ENCODE assay signal across 34 mouse cellular contexts in the genomic region with DNA sequence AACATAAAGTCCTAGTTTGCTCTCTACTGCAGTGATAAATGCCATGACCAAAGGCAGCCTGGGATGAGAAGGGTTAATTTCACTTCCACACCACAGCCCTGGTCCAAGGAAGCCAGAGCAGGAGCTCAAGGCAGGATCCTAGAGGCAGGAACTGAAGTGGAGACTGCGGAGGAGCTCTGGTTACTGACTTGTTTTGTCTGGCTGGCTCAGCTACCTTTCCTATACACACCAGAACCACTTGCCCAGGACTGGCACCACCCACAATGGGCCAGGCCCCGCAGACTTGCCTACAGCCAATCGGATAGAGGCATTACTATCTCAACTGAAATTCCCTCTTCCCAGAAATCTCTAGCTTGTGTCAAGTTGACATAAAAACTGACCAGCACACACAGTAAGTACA.
"Had no signal": no experiment of that assay in that cellular context is flagged by ENCODE, and none has a peak within 500 bp of the region (broad histone marks: within the 10 kb centered on the region; RNA-seq: fewer than 3 reads in every experiment).

No protein-coding gene starts in this region.

- H3K4me3 ChIP-seq: heart, embryonic 10.5 days; heart, embryonic 13.5 days; heart, embryonic 15.5 days; hindbrain, embryonic 10.5 days; hindbrain, embryonic 12.5 days; hindbrain, embryonic 13.5 days; hindbrain, embryonic 15.5 days; intestine, embryonic 15.5 days; kidney, embryonic 15.5 days; layer of hippocampus, adult 2 months had no signal

- ATAC-seq: hindbrain, embryonic 16.5 days; hindbrain, postnatal 0 days; inflammation-experienced regulatory T-cells, adult 6 months; intestine, embryonic 15.5 days; intestine, embryonic 16.5 days; intestine, postnatal 0 days had no signal

- H3K27me3 ChIP-seq: heart, embryonic 13.5 days; heart, embryonic 15.5 days; hindbrain, embryonic 12.5 days; hindbrain, embryonic 13.5 days; hindbrain, embryonic 15.5 days; intestine, embryonic 15.5 days; kidney, embryonic 15.5 days had no signal

- H3K27ac ChIP-seq: heart, embryonic 10.5 days; heart, embryonic 13.5 days; heart, embryonic 15.5 days; hindbrain, embryonic 12.5 days; hindbrain, embryonic 13.5 days; hindbrain, embryonic 14.5 days; hindbrain, embryonic 15.5 days; hindbrain, postnatal 0 days; intestine, embryonic 15.5 days; kidney, embryonic 15.5 days; kidney, postnatal 0 days; layer of hippocampus, adult 2 months had no signal

- DNase-seq: heart, postnatal 10 days; heart, postnatal 14 days; heart, postnatal 36 days; heart, postnatal 4 days; kidney, adult 11 months; kidney, adult 18-20 months; kidney, adult 2 months; kidney, adult 8-10 months; kidney, adult 9 months; kidney, postnatal 10 days; kidney, postnatal 14 days; kidney, postnatal 25 days; kidney, postnatal 36 days; kidney, postnatal 4 days; layer of hippocampus, adult 9-11 months; layer of hippocampus, postnatal 36 days had no signal

- H3K9me3 ChIP-seq: heart, embryonic 10.5 days; heart, embryonic 13.5 days; heart, embryonic 15.5 days; hindbrain, embryonic 10.5 days; hindbrain, embryonic 12.5 days; hindbrain, embryonic 13.5 days; hindbrain, embryonic 15.5 days; intestine, embryonic 15.5 days; kidney, embryonic 15.5 days had no signal

- H3K4me2 ChIP-seq: heart, embryonic 11.5 days; heart, embryonic 13.5 days; heart, embryonic 15.5 days; hindbrain, embryonic 12.5 days; hindbrain, embryonic 13.5 days; hindbrain, embryonic 14.5 days; hindbrain, embryonic 15.5 days; intestine, embryonic 15.5 days; kidney, embryonic 15.5 days had no signal

- H3K36me3 ChIP-seq: heart, embryonic 10.5 days; heart, embryonic 13.5 days; heart, embryonic 15.5 days; hindbrain, embryonic 10.5 days; hindbrain, embryonic 12.5 days; hindbrain, embryonic 13.5 days; hindbrain, embryonic 15.5 days; intestine, embryonic 15.5 days; kidney, embryonic 15.5 days had no signal

- H3K9ac ChIP-seq: heart, embryonic 13.5 days; heart, embryonic 15.5 days; hindbrain, embryonic 12.5 days; hindbrain, embryonic 13.5 days; hindbrain, embryonic 14.5 days; hindbrain, embryonic 15.5 days; intestine, embryonic 15.5 days; kidney, embryonic 15.5 days had no signal
